Mouse (Mus musculus) heart, adult 2 months (tissue): ENCODE data around the gene Eif3m. TPM values are rescaled to one million over a fixed set of nuclear protein-coding genes. Genes with fewer than 3 reads are reported as not detected.

Experiments
- DNase-seq, 2 experiments: peaks; one replicate each; pipeline ENCODE4 v3.0.0; 2021
- H3K27ac ChIP-seq: fragments of 200-600 bp; 2 replicates; pipeline ENCODE4 v1.8.1; 2022
- H3K27me3 ChIP-seq: fragments of 200-500 bp; 2 replicates; pipeline ENCODE4 v1.6.1; 2012; ENCODE audit warnings: mild to moderate bottlenecking, low read length, inconsistent platforms, mixed read lengths; ENCODE audit not compliant: control insufficient read depth, insufficient read depth
- H3K36me3 ChIP-seq: fragments of 200-500 bp; 2 replicates; pipeline ENCODE4 v1.6.1; 2012; ENCODE audit warnings: low read length, inconsistent platforms; ENCODE audit not compliant: control insufficient read depth, insufficient read depth
- H3K4me1 ChIP-seq: fragments of 200-500 bp; 2 replicates; pipeline ENCODE4 v1.6.1; 2011; ENCODE audit warnings: low read length; ENCODE audit not compliant: control insufficient read depth, insufficient read depth
- H3K4me3 ChIP-seq: fragments of 200-600 bp; 2 replicates; pipeline ENCODE4 v1.8.1; 2022
- H3K79me2 ChIP-seq: fragments of 200-500 bp; replicated peaks from 2 replicates; pipeline ENCODE4 v1.6.1; 2012; ENCODE audit warnings: mild to moderate bottlenecking, inconsistent platforms, low read length, moderate library complexity, mixed read lengths; ENCODE audit not compliant: control insufficient read depth, insufficient read depth
- H3K9ac ChIP-seq: fragments of 200-500 bp; 2 replicates; pipeline ENCODE4 v1.6.1; 2012; ENCODE audit warnings: low read depth, mild to moderate bottlenecking, control low read depth, inconsistent platforms, low read length, mixed read lengths
- CTCF ChIP-seq: fragments of 200-600 bp; IDR thresholded peaks from 2 replicates; pipeline ENCODE4 v1.8.1; 2022; ENCODE audit warnings: antibody characterized with exemption, mild to moderate bottlenecking, moderate library complexity
- EP300 ChIP-seq: fragments of 200-500 bp; IDR thresholded peaks from 2 replicates; pipeline ENCODE4 v1.6.1; 2011; ENCODE audit warnings: low read depth, low read length, control low read depth; ENCODE audit not compliant: insufficient read depth
- POLR2A ChIP-seq: fragments of 200-500 bp; IDR thresholded peaks from 2 replicates; pipeline ENCODE4 v1.6.1; 2011; ENCODE audit warnings: mild to moderate bottlenecking, low read depth, low read length, control low read depth; ENCODE audit not compliant: insufficient read depth
- WGBS: fragments of 180-500 bp; shearing (Covaris S2); methylation state at CpG from one replicate; pipeline ENCODE4 v1.1.7; 2018; 5-methylcytosine and 5-hydroxymethylcytosine counted together
- intact Hi-C: fragments of 180-260 bp; cut with DNase I; formaldehyde crosslinking; loops from one replicate; pipeline ENCODE4 v1.15.1; 2025
- polyA plus RNA-seq: library from polyadenylated mRNA; depleted of rRNA; stranded (reverse); fragments of >200 nt; gene quantifications from 2 replicates; pipeline ENCODE4 v1.2.3, GENCODE M21; 2012; rRNA removed
- total RNA-seq, 2 experiments: library from RNA; stranded (reverse); gene quantifications; 2 replicates each; pipeline ENCODE4 v1.2.3; 2021

Eif3m gene
- total and polyA plus RNA-seq, 3 experiments: 35.2 to 136 (median 114) TPM

DNA sequence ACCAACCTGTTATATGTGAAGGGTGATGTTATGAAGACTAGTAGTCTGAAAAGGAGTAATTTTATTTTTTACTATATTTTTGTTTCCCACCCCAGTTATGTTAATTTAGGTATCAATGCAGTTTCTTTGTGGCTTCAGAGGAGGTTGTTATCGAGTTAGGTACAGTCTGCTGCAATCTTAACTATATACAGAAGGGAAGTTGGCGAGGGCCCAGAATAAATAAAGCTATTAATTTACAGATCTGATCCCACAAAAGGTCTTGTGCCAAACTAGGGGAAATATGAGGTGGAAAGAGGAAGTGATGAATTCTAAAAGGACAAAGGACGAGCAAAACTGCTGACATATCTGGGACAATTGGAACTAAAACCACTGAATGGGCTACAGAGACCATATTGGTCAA lies 20.7 kb downstream of the Eif3m start:
- Histone ChIP-seq H3K27me3 (no peaks in the 10 kb centered on the region), H3K4me1 (no peaks in the 10 kb centered on the region), H3K4me3 (no peak overlapping the region), H3K9ac (no peak overlapping the region), H3K27ac (no peak overlapping the region), H3K36me3 (no peaks in the 10 kb centered on the region; the same call in 1 of the 2 replicates), H3K79me2 (no peaks in the 10 kb centered on the region)
- no peak for DNase-seq
- 55% methylated on average over 3 of the region's 3 CpGs for WGBS
- intact Hi-C loops: no loop called here
- TF ChIP-seq POLR2A (no peak), EP300 (no peak), CTCF (no peak)

GRCm38 (mm10) chr2:104994436-104994835 lies 22.4 kb downstream of the Eif3m start:
- TF ChIP-seq EP300 (no peak), POLR2A (no peak), CTCF (no peak)
- DNase-seq: no peak
- WGBS: 37% methylated on average over 2 of the region's 2 CpGs

GRCm38 (mm10) chr2:104988974-104989373 lies 27.9 kb downstream of the Eif3m start:
- no peak for DNase-seq
- TF ChIP-seq POLR2A (no peak), EP300 (no peak), CTCF (no peak)
- Histone ChIP-seq H3K79me2 (no peaks in the 10 kb centered on the region), H3K27me3 (no peaks in the 10 kb centered on the region), H3K4me3 (no peak overlapping the region), H3K9ac (no peak overlapping the region), H3K4me1 (no peaks in the 10 kb centered on the region), H3K27ac (no peak overlapping the region), H3K36me3 (no peaks in the 10 kb centered on the region)
- 91% methylated on average over 1 of the region's 1 CpGs for WGBS
- intact Hi-C loops: no loop called here

More at GRCm38 (mm10) chr2:104994436-104994835, 22.4 kb downstream of the Eif3m start:
- Histone ChIP-seq H3K27me3 (no peaks in the 10 kb centered on the region), H3K4me1 (no peaks in the 10 kb centered on the region), H3K27ac (no peak overlapping the region), H3K4me3 (no peak overlapping the region), H3K36me3 (no peaks in the 10 kb centered on the region; the same call in 1 of the 2 replicates), H3K79me2 (no peaks in the 10 kb centered on the region), H3K9ac (no peak overlapping the region)
- intact Hi-C loops: no loop called here

- no peak overlapping the region for H3K9ac ChIP-seq
- H3K27me3 ChIP-seq: no peaks in the 10 kb centered on the region
- no peaks in the 10 kb centered on the region for H3K4me1 ChIP-seq
- WGBS: 49% methylated on average over 3 of the region's 3 CpGs
- intact Hi-C loops: no loop called here
- no peaks in the 10 kb centered on the region for H3K36me3 ChIP-seq
- H3K4me3 ChIP-seq: no peak overlapping the region
- no peak for TF ChIP-seq POLR2A
- TF ChIP-seq EP300: no peak
- TF ChIP-seq CTCF: no peak
- DNase-seq: no peak
- H3K27ac ChIP-seq: no peak overlapping the region
- H3K79me2 ChIP-seq: no peaks in the 10 kb centered on the region
These were observed 31.1 kb downstream of the Eif3m start for GRCm38 (mm10) chr2:104985796-104986195.

- no peak for DNase-seq
- Histone ChIP-seq H3K27me3 (no peaks in the 10 kb centered on the region), H3K36me3 (no peaks in the 10 kb centered on the region), H3K9ac (no peak overlapping the region), H3K79me2 (no peaks in the 10 kb centered on the region), H3K4me3 (no peak overlapping the region), H3K27ac (no peak overlapping the region), H3K4me1 (no peaks in the 10 kb centered on the region)
- intact Hi-C loops: no loop called here
- 39% methylated on average over 2 of the region's 2 CpGs for WGBS
- TF ChIP-seq CTCF (no peak), POLR2A (no peak), EP300 (no peak)
These were observed 35.2 kb downstream of the Eif3m start for GRCm38 (mm10) chr2:104981712-104982111.

DNA sequence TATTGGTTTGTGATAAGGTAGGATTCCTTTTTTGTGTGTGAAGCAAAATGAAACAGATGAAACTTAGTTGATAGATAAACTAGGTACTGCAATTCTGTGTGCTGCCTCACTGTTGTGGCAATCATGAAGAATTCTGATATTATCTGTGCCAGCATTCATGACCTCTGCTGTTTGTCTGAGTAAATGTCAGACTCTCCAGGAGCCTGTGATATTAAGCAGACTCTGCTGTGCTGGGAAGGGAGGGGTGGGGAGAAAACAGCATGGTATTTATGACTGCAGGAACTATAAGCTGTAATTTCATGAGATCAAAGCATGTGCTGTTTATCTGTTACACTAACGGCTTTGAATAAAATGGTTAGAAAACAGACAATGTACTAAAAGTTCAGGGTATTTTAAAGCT lies 52.4 kb downstream of the Eif3m start:
- Histone ChIP-seq H3K4me3 (no peak overlapping the region), H3K27me3 (no peaks in the 10 kb centered on the region), H3K9ac (no peak overlapping the region), H3K36me3 (no peaks in the 10 kb centered on the region), H3K4me1 (no peaks in the 10 kb centered on the region), H3K27ac (peak overlapping the region; percentile 49), H3K79me2 (no peaks in the 10 kb centered on the region)
- WGBS: 12% methylated on average over 1 of the region's 1 CpGs
- intact Hi-C loops: no loop called here
- TF ChIP-seq CTCF: no peak
- no peak for TF ChIP-seq POLR2A
- TF ChIP-seq EP300: 0 out of 2 replicates have a peak, but pooled peaks have one; percentile 16
- DNase-seq: no peak

Other genes with a start within 250 kb of the Eif3m start
- gene Qser1, start 200.3 kb downstream of the Eif3m start, total RNA-seq: 10 to 100 TPM; 26.4 to 30.2 TPM
- gene Qser1, start 200.3 kb downstream of the Eif3m start, polyA plus RNA-seq: 7.5 and 15.4 TPM in 2 replicates
- under 1 TPM; 0.61 to 0.94 TPM for gene Prrg4, start 167.2 kb downstream of the Eif3m start, total RNA-seq
- 0.29 and 0.32 TPM in 2 replicates for gene Prrg4, start 167.2 kb downstream of the Eif3m start, polyA plus RNA-seq
- gene Ccdc73, start 149.3 kb downstream of the Eif3m start, total RNA-seq: 1 to 10 TPM; 2.5 to 4.9 TPM
- 3.6 and 4.1 TPM in 2 replicates for gene Ccdc73, start 149.3 kb downstream of the Eif3m start, polyA plus RNA-seq
- gene Gm11060, start 74.9 kb upstream of the Eif3m start, total RNA-seq: not detected
- not detected in 2 replicates for gene Gm11060, start 74.9 kb upstream of the Eif3m start, polyA plus RNA-seq
- 1 to 10 TPM; 4.2 to 5.7 TPM for gene Wt1, start 109.4 kb upstream of the Eif3m start, total RNA-seq
- 6.5 and 7.6 TPM in 2 replicates for gene Wt1, start 109.4 kb upstream of the Eif3m start, polyA plus RNA-seq
- gene Them7, start 207.2 kb upstream of the Eif3m start, total RNA-seq: 1 to 10 TPM; 2.5 to 2.9 TPM
- gene Them7, start 207.2 kb upstream of the Eif3m start, polyA plus RNA-seq: 0.27 and 0.64 TPM in 2 replicates